Mouse (Mus musculus): ENCODE measurements around the gene Avpr1a. TPM values are rescaled to one million over a fixed set of nuclear protein-coding genes. Genes with fewer than 3 reads are reported as not detected.

Avpr1a gene
- not detected in 2 replicates for total RNA-seq (2017)

DNA sequence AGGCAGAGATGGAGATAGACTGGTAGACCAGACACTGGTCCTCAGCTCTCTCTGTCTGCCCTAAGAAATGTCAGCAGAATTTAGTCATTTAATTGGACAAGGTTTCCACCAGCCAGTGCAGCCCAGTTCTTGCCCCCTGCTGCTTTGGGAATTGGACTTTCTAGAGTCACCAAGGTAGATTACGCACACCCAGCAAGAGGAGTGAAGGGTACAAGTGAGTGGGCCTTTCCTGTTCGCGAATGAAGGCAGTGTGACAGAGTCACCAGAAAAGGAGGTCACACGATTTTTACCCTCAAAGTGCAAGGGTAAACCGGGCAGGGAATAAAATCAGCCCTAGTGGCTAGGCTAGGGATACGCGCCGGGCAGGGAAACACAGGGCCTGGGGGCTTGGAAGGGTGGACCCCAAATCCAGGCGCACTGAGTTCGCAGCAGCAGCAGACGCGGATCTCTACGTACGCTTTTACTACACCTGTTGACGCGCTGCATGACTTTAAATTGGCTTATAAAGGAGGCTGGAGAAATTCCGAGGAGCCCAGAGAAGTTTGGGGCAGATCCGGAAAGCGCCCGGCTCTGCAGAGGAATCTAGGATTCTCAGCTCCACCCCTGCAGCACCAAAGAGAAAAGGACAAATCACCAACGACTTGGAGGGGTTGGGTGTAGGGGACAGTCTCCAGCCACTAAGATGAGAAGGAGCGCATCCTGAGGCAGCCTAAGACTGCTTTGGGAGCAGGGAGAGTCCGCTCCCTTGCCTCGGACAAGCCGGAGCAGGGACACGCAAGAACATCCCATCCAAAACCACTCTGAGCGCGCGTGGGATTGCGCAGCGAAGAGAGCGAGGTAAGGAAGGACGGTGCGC is at the start of gene Avpr1a:
Avpr1a (plus strand) TSS at position 639 of the 856 bp plus-strand sequence.
- no peak for ATAC-seq (ENCODE audit: extremely low read depth, insufficient number of reproducible peaks, low FRiP score, poor library complexity, severe bottlenecking)

DNA sequence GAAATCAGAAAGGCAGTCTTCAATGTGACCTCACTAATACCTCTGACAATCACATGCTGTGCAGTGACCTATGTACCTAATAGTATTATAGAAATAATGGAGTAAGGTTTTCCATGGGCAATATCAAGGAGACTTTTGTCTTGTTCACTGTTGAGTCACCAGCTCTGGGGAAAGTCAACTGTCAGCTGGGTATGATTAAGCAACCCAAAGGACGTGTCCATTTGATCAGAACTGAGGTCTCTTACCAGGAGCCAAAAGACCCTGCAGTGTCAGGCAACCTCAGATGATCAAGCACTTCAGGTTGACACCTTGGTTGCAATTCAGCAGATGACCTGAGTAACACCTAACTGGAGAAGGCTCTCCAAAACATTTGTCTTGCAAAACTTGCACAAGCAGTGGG is 46.0 kb upstream of the Avpr1a start:
- no peak for ATAC-seq (ENCODE audit: extremely low read depth, insufficient number of reproducible peaks, low FRiP score, poor library complexity, severe bottlenecking)

DNA sequence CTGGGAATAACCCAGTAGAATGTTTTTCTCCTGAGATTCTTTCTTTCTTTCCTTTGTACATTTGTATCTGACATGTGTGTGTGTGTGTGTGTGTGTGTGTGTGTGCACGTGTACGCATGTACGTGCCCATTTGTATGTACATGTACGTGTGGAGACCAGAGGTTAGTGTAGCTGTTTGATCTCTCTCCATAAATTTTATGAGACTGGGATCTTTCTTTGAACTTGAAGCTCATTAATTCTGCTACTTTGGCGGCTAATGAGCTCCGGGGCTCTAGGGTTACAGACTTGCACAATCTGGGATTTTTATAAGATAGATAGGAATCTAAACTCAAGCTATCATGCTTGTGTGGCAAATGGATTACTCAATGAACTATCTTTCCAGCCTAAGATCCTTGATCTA is 42.0 kb upstream of the Avpr1a start:
- ATAC-seq (ENCODE audit: extremely low read depth, insufficient number of reproducible peaks, low FRiP score, poor library complexity, severe bottlenecking) = no peak

- no peak for ATAC-seq (ENCODE audit: extremely low read depth, insufficient number of reproducible peaks, low FRiP score, poor library complexity, severe bottlenecking)
These were observed 39.4 kb upstream of the Avpr1a start for GRCm38 (mm10) chr10:122408697-122409409.

DNA sequence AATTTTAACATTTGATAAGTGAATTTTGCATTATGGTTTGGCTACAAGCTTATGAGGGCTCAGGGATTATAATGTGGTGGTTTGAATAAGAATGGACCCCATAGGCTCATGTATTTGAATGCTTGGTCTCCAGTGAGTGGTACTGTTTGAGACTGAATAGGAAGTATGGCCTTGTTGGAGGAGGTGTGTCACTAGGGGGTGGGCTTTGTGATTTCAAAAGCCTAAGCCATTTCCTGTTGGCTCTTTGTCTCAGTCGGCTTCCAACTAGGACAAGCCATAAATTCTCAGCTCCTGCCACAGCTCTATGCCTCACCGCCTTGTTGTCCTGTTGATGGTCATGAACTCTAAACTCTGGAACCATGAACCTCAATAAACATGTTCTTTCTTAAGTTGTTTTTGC is 37.5 kb upstream of the Avpr1a start:
- no peak for ATAC-seq (ENCODE audit: extremely low read depth, insufficient number of reproducible peaks, low FRiP score, poor library complexity, severe bottlenecking)

- ATAC-seq (ENCODE audit: extremely low read depth, insufficient number of reproducible peaks, low FRiP score, poor library complexity, severe bottlenecking) = no peak
These were observed 15.6 kb upstream of the Avpr1a start for GRCm38 (mm10) chr10:122432690-122433089.

GRCm38 (mm10) chr10:122447275-122447674 is 1.0 kb upstream of the Avpr1a start:
- no peak for ATAC-seq (ENCODE audit: extremely low read depth, insufficient number of reproducible peaks, low FRiP score, poor library complexity, severe bottlenecking)

- no peak for ATAC-seq (ENCODE audit: extremely low read depth, insufficient number of reproducible peaks, low FRiP score, poor library complexity, severe bottlenecking)
These were observed 665 bp downstream of the Avpr1a start for GRCm38 (mm10) chr10:122448717-122449611.

GRCm38 (mm10) chr10:122449856-122450255 is 1.6 kb downstream of the Avpr1a start:
- ATAC-seq (ENCODE audit: extremely low read depth, insufficient number of reproducible peaks, low FRiP score, poor library complexity, severe bottlenecking) = no peak

DNA sequence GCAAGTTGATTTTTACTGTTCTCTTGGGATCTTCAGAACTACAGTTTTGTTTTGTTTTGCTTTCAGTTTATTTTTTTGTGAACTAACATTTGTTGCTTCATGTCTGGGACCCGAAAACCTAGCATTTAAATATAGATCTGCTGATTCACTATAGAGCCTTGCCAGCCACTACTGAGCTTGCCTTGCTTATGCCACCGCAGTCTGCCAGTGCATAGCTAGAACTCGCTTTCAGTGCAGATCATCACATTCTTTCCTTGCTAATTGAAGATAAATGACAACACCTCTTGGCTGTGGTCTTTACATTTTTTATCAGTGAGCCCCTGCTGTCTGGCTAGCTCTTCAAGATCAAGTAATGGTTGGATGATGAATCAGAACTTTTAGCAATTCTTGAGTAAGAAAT is 5.2 kb downstream of the Avpr1a start:
- ATAC-seq (ENCODE audit: extremely low read depth, insufficient number of reproducible peaks, low FRiP score, poor library complexity, severe bottlenecking) = no peak

GRCm38 (mm10) chr10:122455793-122456192 is 7.5 kb downstream of the Avpr1a start:
- no peak for ATAC-seq (ENCODE audit: extremely low read depth, insufficient number of reproducible peaks, low FRiP score, poor library complexity, severe bottlenecking)

DNA sequence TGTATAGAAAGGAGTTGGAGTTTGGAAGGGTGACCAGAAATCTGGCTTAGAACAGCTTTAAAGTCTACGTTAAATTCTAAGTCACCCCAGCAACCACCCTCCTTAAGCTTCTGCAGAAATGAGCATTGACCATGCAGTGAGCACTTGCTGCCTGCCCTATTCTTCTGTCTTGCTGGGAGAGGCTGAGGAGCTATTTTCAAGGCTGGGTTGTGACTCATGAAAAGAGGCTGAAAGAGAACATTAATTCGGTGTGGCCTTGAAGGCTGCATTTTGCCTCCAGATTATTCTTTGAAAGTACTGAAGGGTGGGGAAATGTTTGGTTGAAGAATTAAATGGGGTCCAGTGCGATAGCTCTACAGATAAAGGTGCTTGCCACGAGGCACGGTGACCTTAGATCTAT is 28.5 kb downstream of the Avpr1a start:
- no peak for ATAC-seq (ENCODE audit: extremely low read depth, insufficient number of reproducible peaks, low FRiP score, poor library complexity, severe bottlenecking)

GRCm38 (mm10) chr10:122498551-122498950 is 50.3 kb downstream of the Avpr1a start:
- ATAC-seq (ENCODE audit: extremely low read depth, insufficient number of reproducible peaks, low FRiP score, poor library complexity, severe bottlenecking) = no peak

DNA sequence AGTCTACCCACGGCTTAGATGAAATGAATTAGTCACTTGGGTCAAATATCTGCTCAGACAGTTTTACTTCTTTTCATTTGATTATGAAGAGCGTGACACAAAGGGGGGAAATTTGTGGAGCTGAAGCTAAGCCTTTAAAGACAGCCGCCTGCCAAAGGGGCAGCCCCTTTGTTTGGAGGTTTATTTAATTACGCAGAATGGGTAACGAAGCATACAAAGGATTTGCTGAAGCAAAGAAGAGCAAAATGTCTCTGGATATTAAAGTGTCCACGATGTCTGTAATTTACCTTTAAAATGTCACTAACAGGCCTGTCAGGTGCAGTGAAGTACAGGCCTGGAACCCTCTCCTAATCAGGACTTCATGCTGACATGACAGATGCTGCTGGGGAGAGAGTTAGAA is 51.0 kb downstream of the Avpr1a start:
- ATAC-seq (ENCODE audit: extremely low read depth, insufficient number of reproducible peaks, low FRiP score, poor library complexity, severe bottlenecking) = no peak

Other genes starting within 250 kb of the Avpr1a start
- gene Ppm1h, start 230.3 kb downstream of the Avpr1a start, total RNA-seq (2017) = 28.0 and 33.0 TPM in 2 replicates